45 mouse cellular contexts compared by ENCODE assay signal in genomic region chr2:150685389-150685788, GRCm38 (mm10). TPM values are rescaled to one million over a fixed set of nuclear protein-coding genes. Genes with fewer than 3 reads are reported as not detected.
"Had no signal": no experiment of that assay in that cellular context is flagged by ENCODE, and none has a peak within 500 bp of the region (broad histone marks: within the 10 kb centered on the region; RNA-seq: fewer than 3 reads in every experiment).

No protein-coding gene starts in this region.

- H3K9me3 ChIP-seq: heart, embryonic 12.5 days; heart, embryonic 13.5 days; heart, embryonic 15.5 days; hindbrain, embryonic 10.5 days; hindbrain, embryonic 12.5 days; hindbrain, embryonic 13.5 days; hindbrain, embryonic 15.5 days; intestine, embryonic 15.5 days; kidney, embryonic 15.5 days had no signal

- H3K4me3 ChIP-seq: heart, adult 2 months; heart, embryonic 12.5 days; heart, embryonic 13.5 days; heart, embryonic 15.5 days; hindbrain, embryonic 10.5 days; hindbrain, embryonic 12.5 days; hindbrain, embryonic 13.5 days; hindbrain, embryonic 15.5 days; intestine, embryonic 15.5 days; kidney, embryonic 15.5 days; layer of hippocampus, adult 2 months had no signal

- H3K36me3 ChIP-seq: heart, embryonic 12.5 days; heart, embryonic 13.5 days; heart, embryonic 15.5 days; hindbrain, embryonic 10.5 days; hindbrain, embryonic 12.5 days; hindbrain, embryonic 13.5 days; hindbrain, embryonic 15.5 days; intestine, embryonic 15.5 days; kidney, embryonic 15.5 days had no signal

- H3K9ac ChIP-seq: heart, embryonic 12.5 days; heart, embryonic 13.5 days; heart, embryonic 15.5 days; hindbrain, embryonic 12.5 days; hindbrain, embryonic 13.5 days; hindbrain, embryonic 14.5 days; hindbrain, embryonic 15.5 days; intestine, embryonic 15.5 days; kidney, embryonic 15.5 days had no signal

- DNase-seq: heart, adult 2 months; heart, postnatal 10 days; heart, postnatal 36 days; heart, postnatal 4 days; kidney, adult 11 months; kidney, adult 18-20 months; kidney, adult 2 months; kidney, adult 8-10 months; kidney, adult 9 months; kidney, postnatal 10 days; kidney, postnatal 14 days; kidney, postnatal 25 days; kidney, postnatal 36 days; kidney, postnatal 4 days; layer of hippocampus, adult 9-11 months; layer of hippocampus, postnatal 36 days had no signal

- ATAC-seq: hindbrain, embryonic 16.5 days; hindbrain, postnatal 0 days; inflammation-experienced regulatory T-cells, adult 6 months; intestine, embryonic 15.5 days; intestine, embryonic 16.5 days; intestine, postnatal 0 days had no signal

- H3K4me2 ChIP-seq: heart, embryonic 11.5 days; heart, embryonic 12.5 days; heart, embryonic 13.5 days; heart, embryonic 15.5 days; hindbrain, embryonic 12.5 days; hindbrain, embryonic 13.5 days; hindbrain, embryonic 14.5 days; hindbrain, embryonic 15.5 days; intestine, embryonic 15.5 days; kidney, embryonic 15.5 days had no signal

- H3K27ac ChIP-seq: heart, adult 2 months; heart, embryonic 13.5 days; heart, embryonic 15.5 days; hindbrain, embryonic 10.5 days; hindbrain, embryonic 12.5 days; hindbrain, embryonic 13.5 days; hindbrain, embryonic 14.5 days; hindbrain, embryonic 15.5 days; hindbrain, postnatal 0 days; intestine, embryonic 15.5 days; kidney, embryonic 15.5 days; kidney, postnatal 0 days; layer of hippocampus, adult 2 months had no signal

RNA-seq across cellular contexts. Expression of gene Vsx1, which starts 3.8 kb away (rescaled TPM):
- total RNA-seq: heart, postnatal 10 days; heart, postnatal 36 days; heart, postnatal 4 days; hematopoietic stem cell, adult 5-6 weeks; layer of hippocampus, adult 18-20 months; layer of hippocampus, adult 8-10 months; left cerebral cortex, adult 18-20 months had no signal
- polyA plus RNA-seq: heart, adult 2 months; heart, embryonic 11.5 days; heart, embryonic 12.5 days; heart, embryonic 13.5 days; heart, embryonic 14.5 days; heart, embryonic 15.5 days; heart, embryonic 16.5 days; heart, postnatal 0 days; inflammation-experienced regulatory T-cells, adult 6 months; intestine, embryonic 14.5 days; intestine, embryonic 15.5 days; intestine, embryonic 16.5 days; intestine, postnatal 0 days; kidney, adult 2 months; kidney, embryonic 14.5 days; kidney, embryonic 15.5 days; kidney, embryonic 16.5 days; kidney, postnatal 0 days; large intestine, adult 2 months had no signal
